Mouse (Mus musculus): ENCODE measurements at regions not wholly inside any gene's neighbourhood (a gene's known extent, or its start where the extent isn't known, plus 50 kb on each side); places are given as distances from the start of the nearest gene placed in this dataset.

- Histone ChIP-seq H3K36me3 (ENCODE audit: control insufficient read depth, insufficient read depth, low read length) (no peaks in the 10 kb centered on the region), H3K27ac (ENCODE audit: low read depth, low read length) (no peak overlapping the region), H3K4me1 (ENCODE audit: control insufficient read depth, insufficient read depth, low read depth, low read length) (no peaks in the 10 kb centered on the region), H3K9ac (ENCODE audit: low read depth, low read length) (no peak overlapping the region), H3K4me3 (ENCODE audit: low read length) (no peak overlapping the region), H3K4me2 (ENCODE audit: low read length) (no peak overlapping the region), H3K27me3 (replicated peaks; ENCODE audit: control insufficient read depth, insufficient read depth, low read length) (no peaks in the 10 kb centered on the region), H3K9me3 (ENCODE audit: control insufficient read depth, low read length) (no peaks in the 10 kb centered on the region)
- ATAC-seq: no peak
- whole genome bisulfite sequencing: 84% methylated on average over 3 of the region's 3 CpGs
Observed at GRCm38 (mm10) chr13:82413677-82414076, 630.8 kb downstream of the Cetn3 start.

- H3K9me3 ChIP-seq (ENCODE audit: control insufficient read depth, low read length): no peaks in the 10 kb centered on the region; the same call in 1 of the 2 replicates
- H3K4me2 ChIP-seq (ENCODE audit: low read length): no peak overlapping the region
- no peaks in the 10 kb centered on the region for H3K27me3 ChIP-seq (replicated peaks; ENCODE audit: control insufficient read depth, insufficient read depth, low read length)
- H3K27ac ChIP-seq (ENCODE audit: low read depth, low read length): no peak overlapping the region
- no peak for ATAC-seq
- no peak overlapping the region for H3K9ac ChIP-seq (ENCODE audit: low read depth, low read length)
- H3K4me3 ChIP-seq (ENCODE audit: low read length): no peak overlapping the region
- no peaks in the 10 kb centered on the region for H3K36me3 ChIP-seq (ENCODE audit: control insufficient read depth, insufficient read depth, low read length)
- no peaks in the 10 kb centered on the region for H3K4me1 ChIP-seq (ENCODE audit: control insufficient read depth, insufficient read depth, low read depth, low read length)
Observed at GRCm38 (mm10) chr13:82420966-82421365, 638.1 kb downstream of the Cetn3 start.

- Histone ChIP-seq H3K36me3 (ENCODE audit: control insufficient read depth, insufficient read depth, low read length) (no peaks in the 10 kb centered on the region), H3K9me3 (ENCODE audit: control insufficient read depth, low read length) (no peaks in the 10 kb centered on the region; the same call in 1 of the 2 replicates), H3K4me2 (ENCODE audit: low read length) (no peak overlapping the region), H3K27me3 (replicated peaks; ENCODE audit: control insufficient read depth, insufficient read depth, low read length) (no peaks in the 10 kb centered on the region), H3K9ac (ENCODE audit: low read depth, low read length) (no peak overlapping the region), H3K4me1 (ENCODE audit: control insufficient read depth, insufficient read depth, low read depth, low read length) (no peaks in the 10 kb centered on the region), H3K4me3 (ENCODE audit: low read length) (no peak overlapping the region), H3K27ac (ENCODE audit: low read depth, low read length) (no peak overlapping the region)
- WGBS: 76% methylated on average over 5 of the region's 5 CpGs
- no peak for ATAC-seq
Observed at GRCm38 (mm10) chr13:82423911-82424654, 641.2 kb downstream of the Cetn3 start.

- Histone ChIP-seq H3K36me3 (ENCODE audit: control insufficient read depth, insufficient read depth, low read length) (no peaks in the 10 kb centered on the region), H3K4me3 (ENCODE audit: low read length) (no peak overlapping the region), H3K9ac (ENCODE audit: low read depth, low read length) (no peak overlapping the region), H3K27ac (ENCODE audit: low read depth, low read length) (no peak overlapping the region), H3K4me2 (ENCODE audit: low read length) (no peak overlapping the region), H3K4me1 (ENCODE audit: control insufficient read depth, insufficient read depth, low read depth, low read length) (no peaks in the 10 kb centered on the region), H3K9me3 (ENCODE audit: control insufficient read depth, low read length) (no peaks in the 10 kb centered on the region), H3K27me3 (replicated peaks; ENCODE audit: control insufficient read depth, insufficient read depth, low read length) (no peaks in the 10 kb centered on the region)
- WGBS: 72% methylated on average over 10 of the region's 10 CpGs
- ATAC-seq: no peak
Observed at GRCm38 (mm10) chr13:82424732-82425341, 642.0 kb downstream of the Cetn3 start.

GRCm38 (mm10) chr13:82432411-82432810 lies 649.5 kb downstream of the Cetn3 start:
- H3K9me3 ChIP-seq (ENCODE audit: control insufficient read depth, low read length): no peaks in the 10 kb centered on the region
- ATAC-seq: no peak
- H3K36me3 ChIP-seq (ENCODE audit: control insufficient read depth, insufficient read depth, low read length): no peaks in the 10 kb centered on the region
- 76% methylated on average over 2 of the region's 2 CpGs for WGBS
- no peaks in the 10 kb centered on the region for H3K4me1 ChIP-seq (ENCODE audit: control insufficient read depth, insufficient read depth, low read depth, low read length)
- no peak overlapping the region for H3K4me3 ChIP-seq (ENCODE audit: low read length)
- H3K4me2 ChIP-seq (ENCODE audit: low read length): no peak overlapping the region
- H3K9ac ChIP-seq (ENCODE audit: low read depth, low read length): no peak overlapping the region
- H3K27ac ChIP-seq (ENCODE audit: low read depth, low read length): no peak overlapping the region
- no peaks in the 10 kb centered on the region for H3K27me3 ChIP-seq (replicated peaks; ENCODE audit: control insufficient read depth, insufficient read depth, low read length)

GRCm38 (mm10) chr13:82439294-82439693 lies 656.4 kb downstream of the Cetn3 start:
- no peak for ATAC-seq
- Histone ChIP-seq H3K4me1 (ENCODE audit: control insufficient read depth, insufficient read depth, low read depth, low read length) (no peaks in the 10 kb centered on the region), H3K9ac (ENCODE audit: low read depth, low read length) (no peak overlapping the region), H3K27ac (ENCODE audit: low read depth, low read length) (no peak overlapping the region), H3K4me2 (ENCODE audit: low read length) (no peak overlapping the region), H3K4me3 (ENCODE audit: low read length) (no peak overlapping the region), H3K9me3 (ENCODE audit: control insufficient read depth, low read length) (no peaks in the 10 kb centered on the region), H3K36me3 (ENCODE audit: control insufficient read depth, insufficient read depth, low read length) (no peaks in the 10 kb centered on the region), H3K27me3 (replicated peaks; ENCODE audit: control insufficient read depth, insufficient read depth, low read length) (no peaks in the 10 kb centered on the region)
- WGBS: 95% methylated on average over 1 of the region's 1 CpGs

GRCm38 (mm10) chr13:82453650-82454049 lies 670.8 kb downstream of the Cetn3 start:
- H3K9ac ChIP-seq (ENCODE audit: low read depth, low read length): no peak overlapping the region
- no peaks in the 10 kb centered on the region for H3K27me3 ChIP-seq (replicated peaks; ENCODE audit: control insufficient read depth, insufficient read depth, low read length)
- H3K4me3 ChIP-seq (ENCODE audit: low read length): no peak overlapping the region
- 80% methylated on average over 5 of the region's 5 CpGs for WGBS
- no peaks in the 10 kb centered on the region for H3K4me1 ChIP-seq (ENCODE audit: control insufficient read depth, insufficient read depth, low read depth, low read length)
- H3K36me3 ChIP-seq (ENCODE audit: control insufficient read depth, insufficient read depth, low read length): no peaks in the 10 kb centered on the region
- no peaks in the 10 kb centered on the region for H3K9me3 ChIP-seq (ENCODE audit: control insufficient read depth, low read length)
- H3K27ac ChIP-seq (ENCODE audit: low read depth, low read length): no peak overlapping the region
- ATAC-seq: no peak
- no peak overlapping the region for H3K4me2 ChIP-seq (ENCODE audit: low read length)

- Histone ChIP-seq H3K4me2 (ENCODE audit: low read length) (no peak overlapping the region), H3K9ac (ENCODE audit: low read depth, low read length) (no peak overlapping the region), H3K27ac (ENCODE audit: low read depth, low read length) (no peak overlapping the region), H3K4me1 (ENCODE audit: control insufficient read depth, insufficient read depth, low read depth, low read length) (no peaks in the 10 kb centered on the region), H3K27me3 (replicated peaks; ENCODE audit: control insufficient read depth, insufficient read depth, low read length) (no peaks in the 10 kb centered on the region), H3K4me3 (ENCODE audit: low read length) (no peak overlapping the region), H3K9me3 (ENCODE audit: control insufficient read depth, low read length) (no peaks in the 10 kb centered on the region), H3K36me3 (ENCODE audit: control insufficient read depth, insufficient read depth, low read length) (no peaks in the 10 kb centered on the region)
- ATAC-seq: no peak
- WGBS: 77% methylated on average over 7 of the region's 7 CpGs
Observed at GRCm38 (mm10) chr13:82483265-82483929, 700.5 kb downstream of the Cetn3 start.

- H3K9ac ChIP-seq (ENCODE audit: low read depth, low read length): no peak overlapping the region
- no peak for ATAC-seq
- H3K4me1 ChIP-seq (ENCODE audit: control insufficient read depth, insufficient read depth, low read depth, low read length): no peaks in the 10 kb centered on the region
- no peaks in the 10 kb centered on the region for H3K36me3 ChIP-seq (ENCODE audit: control insufficient read depth, insufficient read depth, low read length)
- no peak overlapping the region for H3K4me2 ChIP-seq (ENCODE audit: low read length)
- no peaks in the 10 kb centered on the region for H3K9me3 ChIP-seq (ENCODE audit: control insufficient read depth, low read length)
- no peak overlapping the region for H3K4me3 ChIP-seq (ENCODE audit: low read length)
- no peaks in the 10 kb centered on the region for H3K27me3 ChIP-seq (replicated peaks; ENCODE audit: control insufficient read depth, insufficient read depth, low read length)
- no peak overlapping the region for H3K27ac ChIP-seq (ENCODE audit: low read depth, low read length)
- 94% methylated on average over 2 of the region's 2 CpGs for WGBS
Observed at GRCm38 (mm10) chr13:82496606-82497005, 713.7 kb downstream of the Cetn3 start.
